Mouse (Mus musculus) stomach, embryonic 14.5 days (tissue): ENCODE results near the gene Defa36. TPM values are rescaled to one million over a fixed set of nuclear protein-coding genes. Genes with fewer than 3 reads are reported as not detected.
"Not testable (repeated sequence)": the region's sequence is repeated elsewhere in the genome, so short reads cannot be mapped to it uniquely, and the experiment has no call there.

ENCODE experiments used
- ATAC-seq: fragments of 200-750 bp; cut with Nextera tagmentation; 2 replicates; pipeline ENCODE4 v1.8.0; 2017; ENCODE audit warnings: low read depth, moderate TSS enrichment; ENCODE audit not compliant: insufficient number of reproducible peaks, insufficient read depth, low FRiP score
- H3K27ac ChIP-seq: fragments of 300-500 bp; sonication (generic); 2 replicates; pipeline ENCODE4 v1.5.1; 2014; ENCODE audit warnings: mild to moderate bottlenecking, low read length, moderate library complexity, mixed read lengths
- H3K27me3 ChIP-seq: fragments of 300-500 bp; sonication (generic); 2 replicates; pipeline ENCODE4 v1.6.1; 2014; ENCODE audit warnings: low read length, control low read depth, mixed read lengths; ENCODE audit not compliant: control insufficient read depth, insufficient read depth
- H3K36me3 ChIP-seq: fragments of 300-500 bp; sonication (generic); 2 replicates; pipeline ENCODE4 v1.6.1; 2014; ENCODE audit warnings: mild to moderate bottlenecking, control low read depth, low read length, moderate library complexity, mixed read lengths; ENCODE audit not compliant: control insufficient read depth, insufficient read depth
- H3K4me1 ChIP-seq: fragments of 300-500 bp; sonication (generic); 2 replicates; pipeline ENCODE4 v1.6.1; 2014; ENCODE audit warnings: low read length, control low read depth, mixed read lengths; ENCODE audit not compliant: control insufficient read depth, insufficient read depth
- H3K4me2 ChIP-seq: fragments of 300-500 bp; sonication (generic); replicated peaks from 2 replicates; pipeline ENCODE4 v1.6.1; 2014; ENCODE audit warnings: low read depth, low read length, control low read depth
- H3K4me3 ChIP-seq: fragments of 300-500 bp; sonication (generic); 2 replicates; pipeline ENCODE4 v1.5.1; 2014; ENCODE audit warnings: low read depth, low read length, control low read depth
- H3K9ac ChIP-seq: fragments of 300-500 bp; sonication (generic); replicated peaks from 2 replicates; pipeline ENCODE4 v1.6.1; 2014; ENCODE audit warnings: low read depth, mild to moderate bottlenecking, control low read depth, low read length, moderate library complexity, mixed read lengths
- H3K9me3 ChIP-seq: fragments of 300-500 bp; sonication (generic); 2 replicates; pipeline ENCODE4 v1.6.1; 2016; ENCODE audit warnings: low read depth, low read length, control low read depth; ENCODE audit not compliant: control insufficient read depth
- WGBS: fragments of 180-500 bp; shearing (Covaris S2); extraction: QIAGEN DNeasy Blood & Tissue Kit; methylation state at CpG from one replicate; pipeline ENCODE4 v1.1.7; 2014; 5-methylcytosine and 5-hydroxymethylcytosine counted together
- polyA plus RNA-seq: library from polyadenylated mRNA; unstranded; fragments of >200 nt; fragmentation: Nextera tagmentation; extraction: Ambion mirVana; gene quantifications from 2 replicates; pipeline ENCODE4 v1.2.1, GENCODE M21; 2014

Gene Defa36
- not detected in 2 replicates for polyA plus RNA-seq

- H3K9ac ChIP-seq, H3K27ac ChIP-seq, H3K9me3 ChIP-seq, H3K36me3 ChIP-seq, H3K4me2 ChIP-seq, H3K27me3 ChIP-seq, H3K4me3 ChIP-seq, H3K4me1 ChIP-seq, ATAC-seq: not testable (repeated sequence)
- no CpG with 5 or more reads among the region's 1 CpGs for WGBS
Observed at GRCm38 (mm10) chr8:21427111-21427510, at the start of gene Defa36. TSS of gene Defa36 (plus strand) at chr8:21427411.

- H3K27me3 ChIP-seq, H3K36me3 ChIP-seq, H3K4me1 ChIP-seq, ATAC-seq, H3K9me3 ChIP-seq, H3K27ac ChIP-seq, H3K4me3 ChIP-seq, H3K4me2 ChIP-seq, H3K9ac ChIP-seq: not testable (repeated sequence)
- WGBS: no CpG with 5 or more reads among the region's 2 CpGs
Observed at GRCm38 (mm10) chr8:21378215-21378614, 49.0 kb upstream of the Defa36 start, which contains the start of gene Defa2. TSS of gene Defa2 (plus strand) at chr8:21378515.

- not testable (repeated sequence) for H3K36me3 ChIP-seq, H3K9ac ChIP-seq, H3K4me1 ChIP-seq, H3K27me3 ChIP-seq, H3K9me3 ChIP-seq, H3K27ac ChIP-seq, H3K4me3 ChIP-seq, ATAC-seq, H3K4me2 ChIP-seq
- no CpG with 5 or more reads among the region's 2 CpGs for WGBS
Observed at GRCm38 (mm10) chr8:21391511-21391910, 35.7 kb upstream of the Defa36 start, which contains the start of gene Defa33. TSS of gene Defa33 (plus strand) at chr8:21391811.

GRCm38 (mm10) chr8:21456460-21456859 is 29.2 kb downstream of the Defa36 start, which contains the start of gene Gm7849:
TSS of gene Gm7849 (minus strand) at chr8:21456560.
- H3K27me3 ChIP-seq, H3K36me3 ChIP-seq, H3K4me3 ChIP-seq, ATAC-seq, H3K9ac ChIP-seq, H3K4me2 ChIP-seq, H3K4me1 ChIP-seq, H3K27ac ChIP-seq, H3K9me3 ChIP-seq: not testable (repeated sequence)
- WGBS: no CpG with 5 or more reads among the region's 1 CpGs

Other genes with a start within 250 kb of the Defa36 start
- gene Defa31, start 235.8 kb upstream of the Defa36 start, polyA plus RNA-seq: not detected in 2 replicates
- gene Gm15293, start 225.8 kb upstream of the Defa36 start, polyA plus RNA-seq: not detected in 2 replicates
- gene Gm15292, start 177.7 kb upstream of the Defa36 start, polyA plus RNA-seq: not detected in 2 replicates
- gene Defa27, start 111.9 kb upstream of the Defa36 start, polyA plus RNA-seq: not detected in 2 replicates
- not detected in 2 replicates for gene Defa29, start 100.4 kb upstream of the Defa36 start, polyA plus RNA-seq
- gene Defa2, start 48.9 kb upstream of the Defa36 start, polyA plus RNA-seq: not detected in 2 replicates
- not detected in 2 replicates for gene Defa33, start 35.6 kb upstream of the Defa36 start, polyA plus RNA-seq
- not detected in 2 replicates for gene Gm7849, start 29.1 kb downstream of the Defa36 start, polyA plus RNA-seq
- not detected in 2 replicates for gene Defa20, start 81.8 kb downstream of the Defa36 start, polyA plus RNA-seq
- gene Defa32, start 101.6 kb downstream of the Defa36 start, polyA plus RNA-seq: not detected in 2 replicates
- gene Defa37, start 138.0 kb downstream of the Defa36 start, polyA plus RNA-seq: not detected in 2 replicates
- gene Defa28, start 155.6 kb downstream of the Defa36 start, polyA plus RNA-seq: not detected in 2 replicates
- gene Gm7861, start 167.1 kb downstream of the Defa36 start, polyA plus RNA-seq: not detected in 2 replicates
- not detected in 2 replicates for gene Defa26, start 190.8 kb downstream of the Defa36 start, polyA plus RNA-seq
- not detected in 2 replicates for gene Defa17, start 228.4 kb downstream of the Defa36 start, polyA plus RNA-seq
- gene Defa34, start 238.4 kb downstream of the Defa36 start, polyA plus RNA-seq: not detected in 2 replicates